Mouse (Mus musculus) kidney, postnatal 14 days (tissue): ENCODE data around the gene Tenm2.
A peak's percentile ranks its signal among the peaks of the same experiment; 100 is the strongest.

ENCODE experiments used
- DNase-seq: peaks from one replicate; pipeline ENCODE4 v3.0.0; 2022; ENCODE audit warnings: mixed read lengths

Tenm2 gene

DNA sequence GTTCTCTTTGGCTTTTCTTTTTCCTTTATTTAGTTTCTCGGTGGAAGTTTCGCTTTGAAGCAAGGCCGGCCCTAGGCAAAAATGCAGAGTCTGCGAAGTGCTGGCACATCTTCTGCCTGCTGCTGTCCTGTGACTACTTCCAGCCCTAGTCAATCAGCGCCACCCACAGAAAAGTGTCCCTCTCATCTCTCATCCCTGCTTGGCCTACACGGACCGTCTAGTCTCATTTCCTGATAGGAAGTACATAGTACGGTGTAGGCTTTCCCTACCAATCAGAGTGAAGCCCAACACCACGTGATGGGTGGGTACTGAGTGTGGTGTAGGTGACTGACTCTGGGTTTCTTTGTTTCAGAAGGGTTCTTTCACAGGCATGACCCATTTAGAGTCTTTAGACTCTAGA, 783.3 kb downstream of the Tenm2 start:
- no peak for DNase-seq

DNA sequence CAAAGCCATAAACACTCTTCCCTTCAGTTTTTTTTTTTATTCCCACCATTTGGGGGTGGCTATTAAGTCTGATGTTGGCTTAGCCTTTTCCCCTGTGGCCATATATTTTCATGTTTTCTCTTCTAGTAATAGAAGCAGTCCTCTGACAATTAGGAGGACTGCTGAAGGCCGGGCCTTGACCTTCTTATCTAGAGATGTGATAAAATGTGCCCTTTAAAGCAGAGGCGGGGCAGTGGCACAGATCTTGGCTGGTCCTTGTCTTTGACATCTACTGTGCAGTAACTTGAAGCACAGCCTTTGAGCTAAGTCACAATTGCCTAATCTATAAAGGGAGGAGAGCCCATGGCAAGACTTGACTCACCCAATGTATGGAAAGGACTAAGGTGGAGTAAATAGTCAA, 789.4 kb downstream of the Tenm2 start:
- DNase-seq: no peak

DNA sequence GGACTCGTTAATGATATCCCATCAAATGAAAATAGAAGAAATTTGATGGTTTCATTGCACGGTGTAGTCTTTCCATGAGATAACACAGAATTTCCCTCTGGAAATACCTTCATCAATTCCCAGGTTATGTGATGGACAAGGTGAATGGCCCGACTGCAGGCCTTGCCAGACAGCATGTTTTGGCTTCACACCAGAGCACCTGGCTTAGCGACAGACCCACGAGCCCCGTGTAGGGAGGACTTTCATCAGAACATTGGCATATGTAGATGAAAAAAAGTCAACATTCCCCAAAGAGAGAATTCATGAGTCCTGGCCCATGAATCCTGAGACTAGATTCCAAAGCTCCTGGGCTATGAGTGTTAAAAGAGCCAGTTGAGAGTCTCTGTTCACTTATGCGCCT, 791.9 kb downstream of the Tenm2 start:
- no peak for DNase-seq

- DNase-seq: no peak
Observed at GRCm38 (mm10) chr11:36441801-36442200, 794.0 kb downstream of the Tenm2 start.

DNA sequence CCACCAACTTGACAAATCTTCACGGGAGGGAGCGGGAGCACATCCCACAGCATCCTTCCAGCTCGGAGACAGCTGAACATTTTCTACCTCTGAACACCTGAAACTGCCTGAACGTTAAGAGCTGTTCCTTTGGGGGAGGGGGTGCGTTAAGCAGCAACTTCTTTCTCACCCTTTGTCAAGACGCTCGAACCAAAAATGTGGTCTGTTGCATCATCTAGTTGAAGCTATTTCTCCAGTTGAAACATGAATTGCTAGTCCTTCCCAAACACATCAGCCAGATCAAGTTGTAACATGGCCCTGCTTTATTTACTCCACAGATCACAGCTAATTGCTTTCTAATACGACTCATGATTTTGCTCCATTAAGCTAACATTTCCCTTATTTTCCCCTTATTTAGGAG, 799.5 kb downstream of the Tenm2 start:
- DNase-seq: no peak

GRCm38 (mm10) chr11:36428947-36429346, 806.8 kb downstream of the Tenm2 start:
- peak; percentile 17 for DNase-seq

DNA sequence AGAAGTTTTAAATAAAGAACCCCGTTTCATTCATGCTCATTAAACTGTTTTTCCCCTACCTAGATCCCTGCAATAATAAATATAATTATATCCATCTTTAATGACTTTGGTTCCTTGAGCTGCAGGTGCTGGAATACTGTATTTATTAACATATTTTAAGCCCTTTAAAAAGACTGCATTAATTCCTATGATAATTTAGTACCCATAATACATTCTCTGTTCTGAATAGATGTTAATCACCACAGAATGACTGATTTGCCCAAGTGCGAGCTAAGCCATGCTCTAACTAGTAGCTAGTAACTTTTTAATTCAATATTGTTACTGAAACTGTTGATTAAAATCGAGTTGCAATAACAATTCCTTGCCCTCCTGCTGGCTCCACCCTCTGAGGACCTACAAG, 810.8 kb downstream of the Tenm2 start:
- no peak for DNase-seq

DNA sequence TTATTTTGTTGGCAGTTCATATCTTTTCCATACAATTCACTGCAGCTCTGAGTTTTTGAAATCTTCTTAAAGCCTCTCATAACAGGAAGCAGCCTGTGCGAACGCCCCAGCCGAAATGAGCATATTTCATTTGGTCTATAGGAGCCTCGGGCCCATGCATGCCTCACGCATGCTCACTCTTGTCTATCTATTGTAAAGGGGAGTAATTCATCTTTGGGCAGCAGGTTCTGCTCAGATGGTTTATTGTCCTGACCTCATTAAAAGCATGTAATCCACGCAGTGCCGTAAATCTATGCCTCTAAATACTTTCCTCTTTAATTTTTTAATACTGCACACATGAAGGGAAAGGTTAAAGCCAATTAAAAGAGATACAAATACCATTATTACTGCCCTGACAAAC, 815.7 kb downstream of the Tenm2 start:
- DNase-seq: no peak

GRCm38 (mm10) chr11:36415244-36415643, 820.5 kb downstream of the Tenm2 start:
- DNase-seq: no peak

GRCm38 (mm10) chr11:36410881-36411280, 824.9 kb downstream of the Tenm2 start:
- DNase-seq: peak; percentile 21

DNA sequence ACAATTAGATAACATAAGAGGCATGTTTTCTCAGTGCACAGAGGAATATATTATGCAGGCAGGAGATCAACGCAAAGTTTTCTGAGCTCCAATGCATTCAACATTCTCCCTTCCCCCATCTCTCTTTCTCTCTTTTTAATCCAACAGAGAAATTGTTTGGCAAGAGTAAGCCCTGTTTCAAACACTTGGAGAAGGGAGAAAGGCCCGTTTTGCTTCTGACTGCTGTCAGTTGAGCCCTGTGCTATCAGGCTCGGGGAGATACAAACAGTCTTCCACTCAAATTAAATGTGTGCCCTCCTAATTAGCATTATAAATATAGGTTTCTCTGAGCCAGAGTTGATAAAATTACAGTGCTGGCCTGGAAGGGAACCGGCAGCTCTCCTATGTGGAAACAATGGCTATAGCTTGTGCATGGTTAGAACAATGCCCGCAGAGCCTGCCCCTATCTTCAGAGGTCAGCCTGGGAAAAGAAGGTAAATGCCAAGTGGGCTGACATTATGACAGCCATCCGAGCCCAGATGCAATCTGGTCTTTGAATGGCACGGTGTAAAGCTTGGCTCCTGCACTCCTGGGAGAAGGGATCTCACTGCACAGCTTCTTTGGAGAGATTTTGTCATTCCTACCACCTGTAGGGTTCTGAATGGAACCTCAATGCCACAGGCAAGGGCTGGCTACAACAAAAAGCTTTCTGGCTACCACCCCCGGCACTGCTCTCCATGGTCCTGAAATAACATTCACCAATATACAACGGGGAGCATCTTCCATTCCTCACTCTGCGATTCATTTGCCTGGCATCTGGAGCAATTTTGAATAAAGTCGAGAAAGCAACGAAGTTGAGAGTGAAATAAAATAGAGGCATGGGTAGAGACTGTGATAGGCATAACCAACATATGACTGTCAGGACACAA, 839.7 kb downstream of the Tenm2 start:
- DNase-seq: no peak

DNA sequence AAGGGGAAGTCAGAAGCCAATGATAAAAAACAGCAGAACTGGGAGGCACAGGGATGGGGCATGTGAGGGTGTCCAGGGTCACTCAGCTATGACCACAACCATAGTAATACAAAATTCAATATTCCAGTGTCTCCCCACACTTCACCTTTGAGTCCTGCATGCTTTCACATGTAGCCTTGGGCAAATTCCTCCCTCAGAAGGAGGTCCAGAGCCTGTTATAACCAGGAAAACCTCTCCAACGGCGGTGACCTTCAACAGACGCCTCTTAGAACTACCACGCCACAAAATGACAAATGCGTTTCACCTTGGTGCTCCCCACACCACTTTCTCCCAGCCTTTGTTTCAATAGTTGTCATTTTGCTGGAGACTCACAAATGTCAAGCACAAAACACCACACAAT, 851.1 kb downstream of the Tenm2 start:
- DNase-seq: peak; percentile 45

GRCm38 (mm10) chr11:36371814-36372213, 864.0 kb downstream of the Tenm2 start:
- DNase-seq: no peak

GRCm38 (mm10) chr11:36365067-36365466, 870.7 kb downstream of the Tenm2 start:
- no peak for DNase-seq

- DNase-seq: peak; percentile 23
Observed at GRCm38 (mm10) chr11:36364441-36364840, 871.3 kb downstream of the Tenm2 start.

GRCm38 (mm10) chr11:36362514-36362913, 873.2 kb downstream of the Tenm2 start:
- no peak for DNase-seq

DNA sequence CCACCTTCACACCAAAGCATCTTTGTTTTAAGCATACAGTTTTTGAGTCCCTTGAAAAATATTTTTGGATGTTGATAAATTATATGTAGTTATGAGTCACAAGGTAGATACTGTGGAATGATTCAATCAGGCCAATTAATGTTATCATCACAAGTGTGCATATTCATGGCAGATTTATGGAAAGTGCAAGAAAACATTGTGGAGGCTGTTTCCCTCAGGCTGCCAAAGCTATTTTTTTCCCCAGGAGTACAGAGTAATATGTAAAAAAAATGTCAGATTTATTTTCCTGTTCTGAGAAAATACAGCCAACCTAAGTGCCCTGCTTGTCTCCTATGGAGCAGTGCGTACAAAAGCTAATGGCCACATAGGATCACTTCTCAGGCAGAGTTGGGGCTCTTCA, 882.5 kb downstream of the Tenm2 start:
- DNase-seq: no peak

DNA sequence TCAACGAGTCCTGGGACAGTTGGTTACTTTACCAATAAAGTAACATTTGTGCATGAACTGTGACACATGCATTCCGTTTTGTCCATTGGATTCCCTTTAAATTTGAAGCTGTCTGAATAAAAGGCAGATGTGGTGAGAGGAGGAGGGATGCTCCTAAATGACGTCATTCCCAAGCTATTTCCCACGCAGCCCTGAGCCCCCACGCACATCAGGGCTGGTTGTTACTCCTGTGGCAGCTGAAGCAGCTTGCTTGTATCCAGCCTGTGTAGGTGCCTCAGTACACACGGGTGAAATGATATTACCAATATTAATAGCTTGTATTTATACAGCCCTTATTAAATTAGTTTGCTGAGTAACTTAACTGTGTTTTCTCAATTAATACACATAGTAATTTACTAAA, 884.0 kb downstream of the Tenm2 start:
- DNase-seq: no peak

GRCm38 (mm10) chr11:36351341-36351740, 884.4 kb downstream of the Tenm2 start:
- no peak for DNase-seq

DNA sequence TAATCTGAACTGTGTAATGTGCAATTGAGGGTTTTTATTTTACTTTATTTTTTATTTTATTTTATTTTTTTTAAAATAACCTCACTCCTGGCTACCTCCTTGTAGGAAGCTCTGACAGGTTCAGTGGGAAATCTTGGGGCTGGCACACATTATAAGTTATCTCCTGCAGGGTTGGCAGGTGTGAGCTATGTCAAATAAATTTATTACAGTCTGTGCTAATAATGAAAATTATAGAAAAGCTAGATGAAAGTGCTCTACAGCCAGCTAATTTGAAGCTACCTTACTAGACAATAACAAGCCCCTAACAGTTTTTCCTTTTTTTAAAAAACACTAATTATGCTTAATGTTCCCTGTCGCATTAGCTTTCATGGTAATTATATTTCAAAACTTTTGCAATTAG, 885.5 kb downstream of the Tenm2 start:
- no peak for DNase-seq

DNA sequence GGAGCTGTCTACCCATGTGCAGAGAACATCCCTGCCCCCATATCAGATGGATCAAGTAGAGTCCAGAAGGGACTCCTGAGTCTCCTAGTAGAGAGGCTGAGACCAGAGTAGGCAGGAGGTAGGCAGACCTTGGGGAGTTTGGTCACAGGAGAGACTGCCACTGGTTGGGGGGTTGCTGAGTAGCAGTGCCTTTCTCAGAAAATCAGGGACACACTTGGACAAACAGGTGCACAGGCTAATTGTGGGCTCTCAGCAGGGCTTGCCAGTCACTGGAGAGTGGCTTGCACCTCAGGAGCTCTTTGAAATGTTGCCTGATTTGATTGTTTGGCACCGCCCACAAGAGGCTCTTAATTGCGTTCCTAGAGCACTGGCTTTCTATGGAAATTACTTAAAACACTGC, 885.9 kb downstream of the Tenm2 start:
- no peak for DNase-seq

DNA sequence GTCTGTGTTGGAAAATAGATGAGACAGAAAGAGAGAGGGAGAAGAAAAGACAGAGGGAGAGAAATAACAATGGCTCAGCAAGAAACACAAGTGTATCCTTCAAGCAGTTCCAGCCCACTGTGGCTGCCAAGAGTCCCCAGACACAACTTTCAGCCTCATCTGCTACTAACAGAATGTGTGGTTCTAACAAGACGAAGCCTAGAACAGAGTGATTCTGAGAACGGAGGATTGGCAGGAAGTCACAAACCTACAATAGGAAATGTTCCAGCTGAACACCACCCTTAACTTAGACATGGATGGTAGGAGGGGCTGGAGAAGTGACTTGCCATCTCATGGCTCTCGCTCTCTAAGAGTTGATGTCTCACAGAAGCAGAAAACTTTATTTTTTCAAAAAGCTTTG, 894.0 kb downstream of the Tenm2 start:
- no peak for DNase-seq

- no peak for DNase-seq
Observed at GRCm38 (mm10) chr11:36338424-36338823, 897.3 kb downstream of the Tenm2 start.

- no peak for DNase-seq
Observed at GRCm38 (mm10) chr11:36337063-36337462, 898.7 kb downstream of the Tenm2 start.

GRCm38 (mm10) chr11:36335147-36335546, 900.6 kb downstream of the Tenm2 start:
- DNase-seq: no peak
